Mouse (Mus musculus) MEL (cell line): Measurements from ENCODE around the gene Nos1ap. TPM values are rescaled to one million over a fixed set of nuclear protein-coding genes. Genes with fewer than 3 reads are reported as not detected.

Source experiments
- polyA plus RNA-seq, 2 experiments: library from polyadenylated mRNA; stranded (reverse) in 1 of 2; unstranded in 1 of 2; fragments of >175 nt in 1 of 2; fragments of >200 nt in 1 of 2; gene quantifications; 2 replicates each; pipeline versions ENCODE4 v1.2.1 to v1.2.4; 2012; ENCODE audit warnings: low replicate concordance in 2 of 2, low read depth in 1 of 2; ENCODE audit not compliant: insufficient read length in 2 of 2, insufficient read depth in 1 of 2, missing spikeins in 1 of 2
- total RNA-seq: library from RNA; depleted of rRNA; stranded (reverse); fragments of 300-350 nt; gene quantifications from 2 replicates; pipeline ENCODE4 v1.2.3, GENCODE M21; 2012; rRNA removed

The Nos1ap gene
- total and polyA plus RNA-seq, 3 experiments = 0.62 to 2.4 TPM; not detected in 1

Other genes with a start within 250 kb of the Nos1ap start
- gene Olfml2b, start 54.7 kb upstream of the Nos1ap start, total RNA-seq = not detected in 2 replicates
- gene Olfml2b, start 54.7 kb upstream of the Nos1ap start, polyA plus RNA-seq = not detected